Mouse (Mus musculus): ENCODE results near the gene Eme2. TPM values are rescaled to one million over a fixed set of nuclear protein-coding genes. Genes with fewer than 3 reads are reported as not detected.
"Not testable (repeated sequence)": the region's sequence is repeated elsewhere in the genome, so short reads cannot be mapped to it uniquely, and the experiment has no call there.

The Eme2 gene
- polyA plus RNA-seq (2015; fragmentation: Nextera tagmentation; extraction: Ambion mirVana): 31.3 and 36.5 TPM in 2 replicates

GRCm38 (mm10) chr17:24894995-24895547 is at the start of gene Eme2, which contains the start of gene Mrps34:
Gene Eme2 (minus strand): TSS chr17:24895087.
Gene Mrps34 (plus strand): TSS chr17:24895116.
- Histone ChIP-seq H3K4me3 (peak within 1 kb of the TSS; percentile 92), H3K9me3 (replicated peaks) (no peaks in the 10 kb centered on the region), H3K9ac (peak within 1 kb of the TSS; percentile 92), H3K4me1 (peaks cover 46% of the 10 kb centered on the region), H3K27me3 (no peaks in the 10 kb centered on the region), H3K36me3 (ENCODE audit: poor library complexity, severe bottlenecking) (peaks cover 68% of the 10 kb centered on the region), H3K4me2 (peak within 1 kb of the TSS; percentile 99), H3K27ac (peak within 1 kb of the TSS; percentile 84)
- under 1% methylated on average over 62 of the region's 62 CpGs for WGBS
- ATAC-seq: peak; percentile 61

DNA sequence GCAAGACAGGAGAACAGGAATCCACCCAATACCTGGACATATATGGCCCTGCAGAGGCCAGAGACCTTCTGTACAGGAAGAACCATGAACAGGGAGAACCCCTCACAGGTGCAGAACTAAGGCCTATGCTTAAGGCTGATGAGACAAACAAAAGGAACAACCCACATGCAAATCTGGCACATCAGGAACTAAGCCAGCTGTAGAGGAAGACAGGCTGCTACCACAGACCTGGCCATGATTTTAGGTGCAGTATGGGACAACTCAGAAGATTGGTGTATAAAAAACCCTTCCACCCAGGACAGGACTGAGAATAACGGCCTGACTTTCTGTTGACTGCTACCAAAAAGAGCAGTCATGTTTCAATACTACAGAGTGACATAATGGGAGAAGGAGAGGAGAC is 48.7 kb upstream of the Eme2 start:
- not testable (repeated sequence) for H3K27ac ChIP-seq; H3K9ac ChIP-seq; H3K4me3 ChIP-seq; H3K9me3 ChIP-seq (replicated peaks); H3K27me3 ChIP-seq; ATAC-seq; H3K4me1 ChIP-seq; H3K4me2 ChIP-seq
- peaks cover 58% of the 10 kb centered on the region for H3K36me3 ChIP-seq (ENCODE audit: poor library complexity, severe bottlenecking)
- 88% methylated on average over 1 of the region's 1 CpGs for WGBS

DNA sequence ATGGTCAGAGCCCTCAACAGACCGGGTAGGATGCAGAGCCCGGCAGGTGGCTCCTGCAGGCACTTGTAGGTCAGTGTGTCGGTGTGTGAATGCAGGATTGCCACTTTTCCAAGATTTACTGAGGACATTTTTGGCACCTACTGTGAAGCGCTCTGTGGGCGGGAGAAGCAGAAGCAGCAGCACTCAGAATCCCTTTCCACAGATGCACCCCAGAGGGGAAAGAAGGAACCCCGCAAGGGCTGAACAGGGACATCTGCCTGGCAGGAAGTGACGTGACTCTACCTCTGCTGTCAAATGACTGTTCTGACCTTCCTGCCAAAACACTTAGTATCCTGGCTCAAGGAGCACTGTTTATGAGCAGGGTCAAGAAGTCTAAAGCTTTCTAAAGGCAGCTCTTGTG is 48.1 kb upstream of the Eme2 start:
- peaks cover 53% of the 10 kb centered on the region for H3K36me3 ChIP-seq (ENCODE audit: poor library complexity, severe bottlenecking)
- WGBS: 90% methylated on average over 7 of the region's 7 CpGs

GRCm38 (mm10) chr17:24942453-24942852 is 47.6 kb upstream of the Eme2 start:
- H3K9ac ChIP-seq; H3K9me3 ChIP-seq (replicated peaks); H3K4me3 ChIP-seq; H3K27ac ChIP-seq; H3K27me3 ChIP-seq; H3K4me2 ChIP-seq; ATAC-seq; H3K4me1 ChIP-seq: not testable (repeated sequence)
- H3K36me3 ChIP-seq (ENCODE audit: poor library complexity, severe bottlenecking): peaks cover 47% of the 10 kb centered on the region
- 18% methylated on average over 2 of the region's 2 CpGs for WGBS

More for the DNA sequence above, 48.1 kb upstream of the Eme2 start:
- no peak for ATAC-seq
- no peak overlapping the region for H3K9ac ChIP-seq
- H3K4me3 ChIP-seq: no peak overlapping the region
- no peak overlapping the region for H3K27ac ChIP-seq
- H3K27me3 ChIP-seq: no peaks in the 10 kb centered on the region
- no peaks in the 10 kb centered on the region for H3K4me1 ChIP-seq
- H3K9me3 ChIP-seq (replicated peaks): no peaks in the 10 kb centered on the region
- no peak overlapping the region for H3K4me2 ChIP-seq

DNA sequence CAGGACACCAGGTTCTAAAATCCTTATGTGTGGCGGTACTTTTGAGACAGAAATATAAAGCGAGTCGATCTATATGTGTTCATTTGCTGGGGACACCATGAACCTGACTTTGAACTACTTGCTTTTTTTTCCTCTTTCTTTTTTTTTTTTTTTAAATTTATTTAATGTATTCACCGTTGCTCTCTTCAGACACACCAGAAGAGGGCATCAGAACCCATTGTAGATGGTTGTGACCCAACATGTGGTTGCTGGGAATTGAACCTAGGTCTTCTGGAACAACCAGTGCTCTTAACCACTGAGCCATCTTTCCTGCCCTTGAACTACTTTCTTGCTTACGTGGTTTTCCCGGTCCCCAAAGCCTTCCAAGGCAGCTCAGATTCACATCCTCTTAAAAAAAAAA is 42.4 kb upstream of the Eme2 start:
- Histone ChIP-seq H3K4me1 (peaks cover 28% of the 10 kb centered on the region), H3K27ac (peak overlapping the region; percentile 85), H3K9me3 (replicated peaks) (no peaks in the 10 kb centered on the region), H3K9ac (peak overlapping the region; percentile 97), H3K27me3 (no peaks in the 10 kb centered on the region), H3K36me3 (ENCODE audit: poor library complexity, severe bottlenecking) (no peaks in the 10 kb centered on the region; the same call in 1 of the 2 replicates), H3K4me3 (peak overlapping the region; percentile 99), H3K4me2 (peak overlapping the region; percentile 90)
- no peak for ATAC-seq
- 49% methylated on average over 6 of the region's 6 CpGs for WGBS

DNA sequence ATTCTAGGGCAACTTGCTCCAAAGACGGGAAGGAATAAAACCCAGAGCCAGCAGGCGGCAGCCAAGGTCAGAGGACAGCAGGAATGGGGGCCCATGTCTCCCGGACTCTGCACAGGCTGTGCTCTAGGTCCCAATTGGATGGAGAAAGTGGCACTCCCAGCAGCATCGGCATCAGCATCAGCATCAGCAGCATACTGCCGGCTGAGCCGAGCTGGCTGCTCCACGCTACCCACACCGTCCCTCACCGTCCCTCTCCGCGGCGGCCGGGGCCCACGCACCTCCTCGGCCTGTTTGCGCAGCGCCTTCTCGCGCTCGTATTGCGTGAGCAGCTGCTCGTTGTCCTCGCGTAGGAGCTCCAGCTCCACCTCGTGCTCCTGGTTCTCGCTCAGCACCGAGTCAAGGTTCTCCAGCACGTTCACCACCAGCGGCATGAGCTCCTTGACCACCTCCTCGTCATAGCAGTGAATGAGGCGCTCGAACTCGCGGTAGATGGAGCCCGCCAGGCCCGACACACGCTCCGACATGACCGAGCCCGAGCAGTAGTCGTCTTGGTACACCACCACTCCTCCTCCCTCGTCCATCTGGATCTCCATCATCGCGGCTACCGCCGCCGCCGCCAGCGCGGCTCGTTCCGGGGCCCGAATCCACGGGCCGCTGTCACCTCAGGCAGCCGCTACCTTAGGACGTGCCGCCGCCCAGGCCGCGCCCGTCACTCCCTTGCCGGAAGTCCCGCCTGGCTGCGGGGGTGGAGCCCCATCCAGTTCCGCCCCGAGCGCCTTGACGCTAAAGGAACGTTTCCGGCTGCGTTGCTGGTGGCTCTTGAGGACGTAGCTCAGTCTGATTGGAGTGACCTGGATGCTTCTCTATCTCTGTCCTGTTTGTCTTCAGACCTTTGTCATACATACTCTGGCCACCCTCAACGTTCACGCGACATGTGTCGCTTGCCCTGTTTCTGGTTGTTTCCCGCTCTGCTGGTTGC is 41.7 kb upstream of the Eme2 start, which contains the start of gene Mapk8ip3:
TSS of gene Mapk8ip3 (minus strand) at position 719 of the 979 bp plus-strand sequence.
- under 1% methylated on average over 77 of the region's 78 CpGs for WGBS
- H3K27ac ChIP-seq: peak within 1 kb of the TSS; percentile 85
- peak within 1 kb of the TSS; percentile 90 for H3K4me2 ChIP-seq
- peak; percentile 99 for ATAC-seq
- H3K4me1 ChIP-seq: peaks cover 28% of the 10 kb centered on the region
- H3K9ac ChIP-seq: peak within 1 kb of the TSS; percentile 97
- H3K4me3 ChIP-seq: peak within 1 kb of the TSS; percentile 99
- H3K27me3 ChIP-seq: no peaks in the 10 kb centered on the region
- peaks cover 5% of the 10 kb centered on the region; the same call in 1 of the 2 replicates for H3K36me3 ChIP-seq (ENCODE audit: poor library complexity, severe bottlenecking)
- no peaks in the 10 kb centered on the region for H3K9me3 ChIP-seq (replicated peaks)

GRCm38 (mm10) chr17:24935666-24936065 is 40.8 kb upstream of the Eme2 start:
- Histone ChIP-seq H3K9ac (peak overlapping the region; percentile 97), H3K27me3 (no peaks in the 10 kb centered on the region), H3K9me3 (replicated peaks) (no peaks in the 10 kb centered on the region), H3K4me1 (peaks cover 28% of the 10 kb centered on the region), H3K4me3 (peak overlapping the region; percentile 99), H3K36me3 (ENCODE audit: poor library complexity, severe bottlenecking) (peaks cover 11% of the 10 kb centered on the region; the same call in 1 of the 2 replicates), H3K4me2 (peak overlapping the region; percentile 90), H3K27ac (no peak overlapping the region)
- no peak for ATAC-seq

GRCm38 (mm10) chr17:24934926-24935325 is 40.0 kb upstream of the Eme2 start:
- Histone ChIP-seq H3K9me3 (replicated peaks) (no peaks in the 10 kb centered on the region), H3K27me3 (no peaks in the 10 kb centered on the region), H3K27ac (no peak overlapping the region), H3K36me3 (ENCODE audit: poor library complexity, severe bottlenecking) (peaks cover 11% of the 10 kb centered on the region; the same call in 1 of the 2 replicates), H3K9ac (peak overlapping the region; percentile 97), H3K4me2 (peak overlapping the region; percentile 90), H3K4me3 (peak overlapping the region; percentile 99), H3K4me1 (peaks cover 28% of the 10 kb centered on the region)
- WGBS: 93% methylated on average over 4 of the region's 4 CpGs
- ATAC-seq: no peak

GRCm38 (mm10) chr17:24933163-24933562 is 38.3 kb upstream of the Eme2 start:
- no peaks in the 10 kb centered on the region for H3K27me3 ChIP-seq
- peaks cover 11% of the 10 kb centered on the region; the same call in 1 of the 2 replicates for H3K36me3 ChIP-seq (ENCODE audit: poor library complexity, severe bottlenecking)
- H3K9me3 ChIP-seq (replicated peaks): no peaks in the 10 kb centered on the region
- H3K4me2 ChIP-seq: no peak overlapping the region
- H3K4me3 ChIP-seq: no peak overlapping the region
- H3K27ac ChIP-seq: no peak overlapping the region
- 74% methylated on average over 4 of the region's 4 CpGs for WGBS
- H3K9ac ChIP-seq: no peak overlapping the region
- H3K4me1 ChIP-seq: peaks cover 28% of the 10 kb centered on the region
- no peak for ATAC-seq

DNA sequence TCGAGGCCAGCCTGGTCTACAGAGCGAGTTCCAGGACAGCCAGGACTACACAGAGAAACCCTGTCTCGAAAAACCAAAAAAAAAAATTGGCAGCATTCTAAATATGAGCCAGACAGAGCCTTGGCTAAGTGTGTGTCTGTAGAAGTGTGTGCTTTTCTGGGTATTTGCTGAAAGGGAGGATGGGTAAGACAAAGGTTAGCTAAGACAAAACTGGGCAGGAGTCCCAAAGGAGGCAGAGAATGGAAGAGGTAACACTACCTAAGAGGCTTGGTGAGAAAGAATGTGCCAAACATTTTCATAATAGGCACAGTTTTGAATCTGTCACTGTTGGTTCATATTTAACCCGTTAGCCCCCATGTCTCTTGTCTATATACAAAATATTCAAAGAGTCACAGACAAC is 37.5 kb upstream of the Eme2 start:
- Histone ChIP-seq H3K4me3 (no peak overlapping the region), H3K4me1 (peaks cover 28% of the 10 kb centered on the region), H3K4me2 (no peak overlapping the region), H3K27ac (no peak overlapping the region), H3K36me3 (ENCODE audit: poor library complexity, severe bottlenecking) (peaks cover 16% of the 10 kb centered on the region; the same call in 1 of the 2 replicates), H3K9me3 (replicated peaks) (no peaks in the 10 kb centered on the region), H3K9ac (no peak overlapping the region), H3K27me3 (no peaks in the 10 kb centered on the region)
- ATAC-seq: no peak
- 92% methylated on average over 4 of the region's 4 CpGs for WGBS

DNA sequence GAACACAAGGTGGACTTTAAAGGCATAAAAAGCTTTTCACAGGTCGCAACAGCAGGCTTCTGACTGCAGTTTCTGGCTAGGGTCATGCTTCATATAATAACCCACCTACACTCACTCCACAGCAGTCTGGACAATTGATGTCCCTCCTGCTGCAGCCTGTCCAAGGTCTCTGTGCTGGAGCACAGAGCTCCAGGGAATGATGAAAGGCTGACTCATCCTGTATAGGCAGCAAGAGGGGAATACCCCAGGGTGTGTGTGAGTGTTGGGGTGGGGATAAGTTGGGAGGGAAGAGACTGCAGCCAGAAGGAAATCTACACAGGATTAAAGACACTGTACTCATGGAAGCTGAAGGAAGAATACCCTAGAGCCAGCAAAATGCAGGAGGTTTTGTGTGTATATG is 34.6 kb upstream of the Eme2 start:
- Histone ChIP-seq H3K36me3 (ENCODE audit: poor library complexity, severe bottlenecking) (peaks cover 46% of the 10 kb centered on the region), H3K4me1 (peaks cover 12% of the 10 kb centered on the region), H3K9me3 (replicated peaks) (no peaks in the 10 kb centered on the region), H3K27ac (no peak overlapping the region), H3K9ac (no peak overlapping the region), H3K27me3 (no peaks in the 10 kb centered on the region), H3K4me3 (no peak overlapping the region), H3K4me2 (no peak overlapping the region)
- 86% methylated on average over 1 of the region's 1 CpGs for WGBS
- ATAC-seq: no peak

DNA sequence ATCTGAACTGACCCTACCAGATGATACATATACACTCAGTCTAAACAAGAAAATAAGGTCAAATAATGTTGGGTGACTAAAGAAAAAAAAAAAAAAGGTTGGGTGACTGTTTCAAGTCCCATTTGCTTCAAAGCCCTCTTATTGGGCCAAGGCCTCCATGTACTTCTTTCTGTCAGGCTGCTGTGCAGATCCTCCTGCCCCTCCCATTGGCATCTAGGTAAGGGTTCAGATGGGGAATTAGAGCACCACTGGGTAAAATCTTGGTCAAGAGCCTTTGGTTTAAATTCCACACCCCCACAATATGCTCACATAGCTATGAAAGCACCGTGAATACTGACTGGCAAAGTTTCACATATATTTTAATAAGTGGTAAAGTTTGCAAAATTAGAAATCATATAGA is 28.4 kb upstream of the Eme2 start:
- Histone ChIP-seq H3K27ac (no peak overlapping the region), H3K27me3 (no peaks in the 10 kb centered on the region), H3K4me1 (no peaks in the 10 kb centered on the region), H3K4me2 (no peak overlapping the region), H3K4me3 (no peak overlapping the region), H3K9me3 (replicated peaks) (no peaks in the 10 kb centered on the region), H3K36me3 (ENCODE audit: poor library complexity, severe bottlenecking) (peaks cover 97% of the 10 kb centered on the region), H3K9ac (no peak overlapping the region)
- no peak for ATAC-seq
- 96% methylated on average over 1 of the region's 1 CpGs for WGBS
